Mouse (Mus musculus) embryo, embryonic 10.5 days (tissue): Measurements from ENCODE around the gene Mob3b.

ENCODE experiments used
- DNase-seq: peaks from one replicate; pipeline ENCODE4 v3.0.0-alpha.2; 2015; ENCODE audit warnings: low spot score

The Mob3b gene

GRCm38 (mm10) chr4:35065075-35065838, 92.0 kb downstream of the Mob3b start:
- DNase-seq = peak; percentile 34

- DNase-seq = no peak
These were observed 94.1 kb downstream of the Mob3b start for GRCm38 (mm10) chr4:35063146-35063719.

DNA sequence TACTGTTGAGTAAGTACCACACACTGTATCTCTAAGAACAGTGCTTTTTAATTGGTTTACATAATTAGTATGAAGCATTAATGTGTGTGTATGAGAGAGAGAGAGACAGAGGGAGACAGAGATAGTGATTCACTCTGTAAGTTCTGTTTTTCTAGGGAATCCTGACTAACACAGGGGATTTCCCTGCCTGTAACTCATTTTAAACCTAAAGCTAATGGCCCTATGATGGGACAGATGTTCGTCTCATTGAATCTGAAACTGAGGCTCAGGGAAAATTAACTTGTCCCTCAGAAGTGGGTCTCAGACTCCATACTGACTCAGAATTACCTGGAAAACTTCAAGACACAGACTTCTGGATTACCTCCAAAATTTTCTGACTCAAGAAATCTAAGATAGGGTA, 96.3 kb downstream of the Mob3b start:
- no peak for DNase-seq

GRCm38 (mm10) chr4:35060401-35060800, 96.9 kb downstream of the Mob3b start:
- no peak for DNase-seq

- DNase-seq = no peak
These were observed 102.9 kb downstream of the Mob3b start for GRCm38 (mm10) chr4:35054362-35054761.

- DNase-seq = peak; percentile 30
These were observed 104.9 kb downstream of the Mob3b start for GRCm38 (mm10) chr4:35052174-35052942.

GRCm38 (mm10) chr4:35051152-35051551, 106.1 kb downstream of the Mob3b start:
- no peak for DNase-seq

- DNase-seq = no peak
These were observed 107.6 kb downstream of the Mob3b start for GRCm38 (mm10) chr4:35049742-35050058.

- DNase-seq = peak; percentile 66
These were observed 108.1 kb downstream of the Mob3b start for GRCm38 (mm10) chr4:35049036-35049741.

DNA sequence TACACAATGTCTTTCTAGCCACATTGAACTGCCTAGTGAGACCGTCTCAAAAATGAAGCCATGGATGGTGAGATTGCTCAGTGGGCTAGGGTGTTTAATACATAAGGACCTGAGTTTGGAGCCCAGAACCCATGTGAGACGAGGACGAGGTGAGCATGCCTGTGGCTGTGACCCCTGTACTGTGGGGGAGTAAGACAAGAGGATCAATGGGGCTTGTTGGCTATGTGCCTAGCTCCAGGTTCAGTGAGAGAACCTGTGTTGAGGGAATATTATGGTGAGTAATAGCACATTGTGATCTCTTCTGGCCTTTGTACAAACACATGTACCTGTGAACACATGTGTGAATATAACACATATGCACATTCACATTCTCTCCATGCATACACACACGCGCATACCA, 116.4 kb downstream of the Mob3b start:
- DNase-seq = no peak

- DNase-seq = no peak
These were observed 117.0 kb downstream of the Mob3b start for GRCm38 (mm10) chr4:35040306-35040705.

GRCm38 (mm10) chr4:35037824-35038223, 119.5 kb downstream of the Mob3b start:
- no peak for DNase-seq

DNA sequence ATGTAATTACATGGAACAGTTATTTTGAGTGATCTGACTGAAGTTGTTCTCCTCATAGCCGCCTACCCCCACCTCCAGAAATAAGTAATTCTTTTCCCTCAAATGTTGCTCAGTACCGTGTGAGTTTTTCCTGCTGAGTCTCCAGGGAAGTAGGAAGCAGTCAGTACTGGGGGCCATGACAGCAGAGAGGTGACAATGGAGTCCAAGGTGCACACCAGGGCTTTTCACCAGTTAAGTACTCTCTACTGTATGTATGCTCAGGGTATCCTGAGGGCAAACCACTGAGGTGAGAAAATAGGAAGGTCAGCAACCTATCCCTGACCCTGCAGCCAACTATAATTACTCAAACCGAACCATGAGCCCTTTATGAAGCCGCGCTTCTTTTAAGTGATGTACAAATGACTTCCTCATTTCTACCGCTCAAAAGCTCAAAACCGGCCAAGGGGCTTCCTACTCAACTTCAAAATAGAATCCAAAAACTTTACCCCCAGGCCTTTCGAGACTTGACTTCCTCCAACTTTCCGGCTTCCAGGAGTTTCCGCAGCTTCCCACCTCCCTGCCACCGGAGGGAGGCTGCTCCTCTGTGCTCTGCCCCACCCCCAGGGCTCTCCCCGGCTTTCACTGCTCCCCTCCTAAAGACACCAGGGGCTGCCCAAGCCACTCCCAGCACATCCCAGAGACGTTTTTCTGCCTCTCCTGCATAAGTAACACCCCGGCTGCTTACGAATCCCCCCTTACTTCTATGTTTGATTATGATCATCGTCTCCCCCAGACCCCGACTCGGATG, 122.6 kb downstream of the Mob3b start:
- DNase-seq = no peak

GRCm38 (mm10) chr4:35032758-35033157, 124.5 kb downstream of the Mob3b start:
- DNase-seq = no peak

DNA sequence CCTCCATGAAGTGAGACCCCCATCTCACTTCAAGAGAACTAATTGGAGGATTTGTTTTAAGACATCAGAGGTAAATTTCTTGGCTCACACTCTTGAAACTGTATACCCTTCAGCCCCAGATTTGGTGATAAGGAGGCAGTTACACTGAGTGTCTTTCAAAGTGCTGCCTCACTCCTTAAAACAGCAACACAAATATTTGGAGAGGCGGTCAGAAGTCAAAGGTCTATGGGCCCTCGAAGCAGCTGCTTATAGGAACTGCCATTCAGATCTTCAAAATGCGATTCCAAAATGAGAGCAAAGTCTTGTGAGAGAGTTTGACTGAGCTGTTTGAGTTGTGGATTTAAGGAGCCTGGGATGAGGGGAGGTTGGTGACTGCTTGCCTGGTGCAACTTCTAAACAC, 125.7 kb downstream of the Mob3b start:
- peak; percentile 45 for DNase-seq

DNA sequence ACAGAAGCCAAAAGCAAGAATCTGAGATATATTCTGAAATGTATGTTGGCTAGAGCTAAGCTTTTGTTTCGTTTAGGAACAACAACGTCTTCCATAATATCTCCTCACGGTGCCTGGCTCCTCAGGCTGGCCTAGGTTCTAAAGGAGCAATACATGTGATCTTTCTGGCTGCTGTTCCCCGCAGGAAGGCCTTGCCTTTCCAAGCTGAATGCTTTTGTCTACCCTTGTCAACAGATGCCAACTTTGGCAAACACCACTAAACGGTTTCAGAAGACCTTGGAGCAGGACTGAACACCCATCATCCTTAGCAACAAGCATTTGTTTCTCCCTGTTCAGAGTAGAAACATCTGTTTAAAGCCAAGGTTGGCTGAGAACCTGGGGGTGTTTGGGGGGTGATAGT, 126.1 kb downstream of the Mob3b start:
- no peak for DNase-seq

- DNase-seq = no peak
These were observed 138.9 kb downstream of the Mob3b start for GRCm38 (mm10) chr4:35018416-35018815.

DNA sequence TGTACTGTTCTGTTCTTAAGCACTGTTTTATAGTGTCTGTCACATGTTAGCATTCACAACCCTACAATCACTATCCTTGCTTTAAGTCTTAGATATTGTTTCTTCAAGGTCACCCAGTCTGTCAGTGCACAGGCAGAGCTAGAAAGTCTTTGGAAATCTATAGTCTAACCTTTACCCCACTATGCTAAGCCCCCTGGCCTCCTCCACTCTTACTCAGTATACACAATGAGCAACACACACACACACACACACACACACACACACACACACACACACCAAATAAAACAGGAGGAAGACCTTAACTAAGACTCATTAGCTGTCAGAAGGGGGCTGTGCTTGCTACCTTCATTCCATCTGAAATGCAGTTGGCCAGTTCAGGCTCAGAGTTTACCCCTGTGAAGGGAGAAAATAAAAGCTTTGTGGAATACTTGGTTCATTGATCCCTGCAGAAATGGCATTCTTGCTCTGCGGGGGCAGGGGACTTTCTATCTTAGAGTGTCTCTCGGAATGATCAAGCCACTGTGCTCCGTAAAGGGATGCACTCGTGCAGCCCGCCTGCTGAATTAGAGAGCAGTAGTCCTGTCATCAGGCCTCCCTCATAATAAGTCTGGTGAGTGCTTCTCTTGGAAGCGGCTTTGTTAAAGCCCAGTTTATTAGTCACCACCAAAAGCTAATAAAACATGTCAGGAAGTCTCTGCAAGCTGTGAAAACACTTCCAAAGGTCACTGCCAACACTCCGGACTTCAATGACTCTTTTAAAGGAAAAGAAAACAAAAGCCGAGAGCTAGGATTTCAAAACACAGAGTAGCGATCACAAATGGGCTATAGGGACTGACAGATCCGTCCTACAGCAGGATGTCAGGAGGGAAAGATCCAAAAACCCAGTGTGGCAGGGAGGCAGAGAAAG, 144.6 kb downstream of the Mob3b start:
- peak; percentile 77 for DNase-seq

- DNase-seq = peak; percentile 51
These were observed 150.6 kb downstream of the Mob3b start for GRCm38 (mm10) chr4:35006541-35007260.

GRCm38 (mm10) chr4:35006056-35006455, 151.2 kb downstream of the Mob3b start:
- no peak for DNase-seq
